Mouse (Mus musculus) limb, embryonic 12.5 days (tissue): ENCODE measurements around the gene Rap1gap. TPM values are rescaled to one million over a fixed set of nuclear protein-coding genes. Genes with fewer than 3 reads are reported as not detected.

ENCODE experiments used
- ATAC-seq: fragments of 200-750 bp; cut with Nextera tagmentation; 2 replicates; pipeline ENCODE4 v1.8.0; 2017; ENCODE audit warnings: low read depth, moderate TSS enrichment; ENCODE audit not compliant: insufficient number of reproducible peaks, insufficient read depth, low FRiP score, low TSS enrichment
- H3K27ac ChIP-seq: fragments of 300-500 bp; sonication (generic); 2 replicates; pipeline ENCODE4 v1.5.1; 2016; ENCODE audit warnings: mild to moderate bottlenecking, moderate library complexity
- H3K27me3 ChIP-seq: fragments of 300-500 bp; sonication (generic); 2 replicates; pipeline ENCODE4 v1.6.1; 2016; ENCODE audit warnings: mild to moderate bottlenecking, moderate library complexity
- H3K36me3 ChIP-seq: fragments of 300-500 bp; sonication (generic); 2 replicates; pipeline ENCODE4 v1.6.1; 2016; ENCODE audit warnings: mild to moderate bottlenecking, moderate library complexity
- H3K4me1 ChIP-seq: fragments of 300-500 bp; sonication (generic); replicated peaks from 2 replicates; pipeline ENCODE4 v1.6.1; 2016
- H3K4me2 ChIP-seq: fragments of 300-500 bp; sonication (generic); 2 replicates; pipeline ENCODE4 v1.6.1; 2016; ENCODE audit warnings: mild to moderate bottlenecking, moderate library complexity
- H3K4me3 ChIP-seq: fragments of 300-500 bp; sonication (generic); replicated peaks from 2 replicates; pipeline ENCODE4 v1.5.1; 2016; ENCODE audit warnings: mild to moderate bottlenecking
- H3K9ac ChIP-seq: fragments of 300-500 bp; sonication (generic); replicated peaks from 2 replicates; pipeline ENCODE4 v1.6.1; 2016; ENCODE audit warnings: mild to moderate bottlenecking, moderate library complexity
- H3K9me3 ChIP-seq: fragments of 300-500 bp; sonication (generic); 2 replicates; pipeline ENCODE4 v1.6.1; 2016; ENCODE audit warnings: mild to moderate bottlenecking, moderate library complexity
- WGBS: fragments of 180-500 bp; shearing (Covaris S2); methylation state at CpG from one replicate; pipeline ENCODE4 v1.1.7; 2016; 5-methylcytosine and 5-hydroxymethylcytosine counted together
- polyA plus RNA-seq: library from polyadenylated mRNA; unstranded; fragments of >200 nt; fragmentation: Nextera tagmentation; extraction: Ambion mirVana; gene quantifications from 2 replicates; pipeline ENCODE4 v1.2.1, GENCODE M21; 2016

Gene Rap1gap
- polyA plus RNA-seq, 1 experiment from 2014 or later, result 5.9 TPM

- Histone ChIP-seq H3K36me3 (no peaks in the 10 kb centered on the region), H3K27me3 (peaks cover 62% of the 10 kb centered on the region), H3K9ac (no peak overlapping the region), H3K4me2 (peak overlapping the region; percentile 44; the same call in 1 of the 2 replicates), H3K4me3 (peak overlapping the region; percentile 6; the same call in 1 of the 2 replicates), H3K4me1 (peaks cover 30% of the 10 kb centered on the region), H3K9me3 (no peaks in the 10 kb centered on the region), H3K27ac (no peak overlapping the region)
- WGBS, result 38% methylated on average over 11 of the region's 11 CpGs
- no peak for ATAC-seq
Observed at GRCm38 (mm10) chr4:137724212-137724611, 59.7 kb downstream of the Rap1gap start.

GRCm38 (mm10) chr4:137724766-137725165 lies 60.2 kb downstream of the Rap1gap start:
- H3K27me3 ChIP-seq, result peaks cover 66% of the 10 kb centered on the region
- no peak overlapping the region for H3K4me3 ChIP-seq
- no peaks in the 10 kb centered on the region for H3K36me3 ChIP-seq
- H3K4me1 ChIP-seq, result peaks cover 27% of the 10 kb centered on the region
- no peaks in the 10 kb centered on the region for H3K9me3 ChIP-seq
- H3K4me2 ChIP-seq, result no peak overlapping the region
- WGBS, result 46% methylated on average over 8 of the region's 8 CpGs
- no peak for ATAC-seq
- no peak overlapping the region for H3K9ac ChIP-seq
- H3K27ac ChIP-seq, result no peak overlapping the region

DNA sequence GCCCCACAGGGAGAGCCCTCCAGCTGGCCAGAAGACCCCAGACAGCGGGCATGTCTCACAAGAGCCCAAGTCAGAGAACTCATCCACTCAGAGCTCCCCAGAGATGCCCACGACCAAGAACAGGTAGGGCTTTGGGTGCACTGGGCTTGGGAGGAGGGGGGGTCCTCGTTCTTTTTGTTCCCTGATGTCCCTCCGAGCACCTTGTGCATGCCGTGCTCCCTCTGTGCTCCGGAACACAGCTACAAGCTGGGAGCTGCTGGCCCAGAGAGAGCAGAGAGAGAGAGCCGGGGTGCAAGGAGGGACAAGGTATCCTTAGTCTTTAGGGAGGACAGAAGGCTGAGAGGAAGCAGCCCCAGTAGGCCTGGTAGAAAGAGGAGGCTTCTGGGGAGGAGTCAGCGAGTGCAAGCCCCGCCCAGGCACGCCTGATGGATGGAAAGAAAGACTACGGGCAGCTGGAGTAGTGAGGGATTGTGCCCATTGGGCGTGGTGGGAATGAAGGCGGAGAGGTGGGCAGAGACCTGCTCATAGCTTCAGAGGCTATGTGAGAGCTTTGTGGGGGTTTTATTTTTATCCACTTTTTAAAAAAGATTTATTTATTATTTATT lies 61.1 kb downstream of the Rap1gap start:
- H3K9ac ChIP-seq, result no peak overlapping the region
- peaks cover 25% of the 10 kb centered on the region for H3K4me1 ChIP-seq
- WGBS, result 77% methylated on average over 13 of the region's 13 CpGs
- H3K36me3 ChIP-seq, result no peaks in the 10 kb centered on the region
- H3K9me3 ChIP-seq, result no peaks in the 10 kb centered on the region
- H3K27me3 ChIP-seq, result peaks cover 61% of the 10 kb centered on the region
- no peak for ATAC-seq
- H3K27ac ChIP-seq, result no peak overlapping the region
- no peak overlapping the region for H3K4me3 ChIP-seq
- no peak overlapping the region for H3K4me2 ChIP-seq

- ATAC-seq, result 0 out of 2 replicates have a peak, but pooled peaks have one; percentile 7
- Histone ChIP-seq H3K27me3 (peaks cover 61% of the 10 kb centered on the region), H3K36me3 (no peaks in the 10 kb centered on the region), H3K4me3 (peak overlapping the region; percentile 24; the same call in 1 of the 2 replicates), H3K4me1 (peaks cover 25% of the 10 kb centered on the region), H3K9ac (peak overlapping the region; percentile 12; the same call in 1 of the 2 replicates), H3K27ac (no peak overlapping the region), H3K9me3 (no peaks in the 10 kb centered on the region), H3K4me2 (peak overlapping the region; percentile 48)
- WGBS, result 82% methylated on average over 18 of the region's 18 CpGs
Observed at GRCm38 (mm10) chr4:137726739-137727505, 62.4 kb downstream of the Rap1gap start.

GRCm38 (mm10) chr4:137727506-137728187 lies 63.1 kb downstream of the Rap1gap start:
- Histone ChIP-seq H3K4me3 (peak overlapping the region; percentile 24), H3K9ac (peak overlapping the region; percentile 12; the same call in 1 of the 2 replicates), H3K27ac (no peak overlapping the region), H3K27me3 (peaks cover 64% of the 10 kb centered on the region), H3K4me2 (peak overlapping the region; percentile 48), H3K9me3 (no peaks in the 10 kb centered on the region), H3K36me3 (no peaks in the 10 kb centered on the region), H3K4me1 (peaks cover 25% of the 10 kb centered on the region)
- ATAC-seq, result peak; percentile 16; the same call in 1 of the 2 replicates
- WGBS, result 3% methylated on average over 17 of the region's 18 CpGs

GRCm38 (mm10) chr4:137728399-137729154 lies 64.1 kb downstream of the Rap1gap start:
- Histone ChIP-seq H3K27ac (no peak overlapping the region), H3K4me3 (peak overlapping the region; percentile 14), H3K9ac (no peak overlapping the region; the same call in 1 of the 2 replicates), H3K9me3 (no peaks in the 10 kb centered on the region), H3K4me1 (peaks cover 25% of the 10 kb centered on the region), H3K27me3 (peaks cover 55% of the 10 kb centered on the region), H3K4me2 (peak overlapping the region; percentile 46), H3K36me3 (no peaks in the 10 kb centered on the region)
- ATAC-seq, result no peak
- WGBS, result 5% methylated on average over 17 of the region's 17 CpGs

DNA sequence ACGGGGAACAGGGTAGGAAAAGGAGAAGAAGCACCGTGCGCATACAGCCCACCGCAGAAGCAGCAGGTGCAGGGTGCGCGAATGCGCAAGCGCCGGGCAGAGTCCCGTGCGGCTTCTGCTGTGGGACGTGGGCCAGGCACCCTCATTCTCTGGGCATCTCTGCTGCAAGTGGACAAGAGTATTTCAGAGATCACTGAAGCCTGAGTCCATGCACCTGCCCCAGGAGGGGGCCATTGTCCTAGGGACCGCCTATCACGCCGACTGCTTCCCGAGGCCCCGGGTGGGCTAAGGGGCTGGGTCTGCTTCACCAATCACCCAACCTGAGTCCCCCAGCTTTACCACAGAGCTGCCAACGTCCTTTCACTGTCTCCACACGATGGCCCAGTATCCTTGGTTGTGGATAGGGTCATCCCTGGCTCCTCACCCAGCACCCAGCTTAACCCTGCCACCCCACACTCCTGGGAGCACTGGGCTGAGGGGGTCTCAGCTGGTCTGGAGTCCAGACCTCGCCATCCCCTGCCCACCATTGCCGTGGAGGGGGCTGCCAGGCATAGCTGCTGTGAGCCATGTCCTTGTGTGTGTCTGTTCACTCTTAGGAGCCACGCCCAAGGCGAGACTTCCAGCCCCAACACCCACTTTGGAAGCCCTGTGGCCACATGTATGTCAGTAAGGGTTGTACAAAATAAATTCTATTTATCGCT lies 64.8 kb downstream of the Rap1gap start:
- 27% methylated on average over 24 of the region's 24 CpGs for WGBS
- no peaks in the 10 kb centered on the region for H3K9me3 ChIP-seq

GRCm38 (mm10) chr4:137730134-137730533 lies 65.6 kb downstream of the Rap1gap start:
- peaks cover 43% of the 10 kb centered on the region for H3K27me3 ChIP-seq
- no peaks in the 10 kb centered on the region for H3K9me3 ChIP-seq
- H3K4me1 ChIP-seq, result peaks cover 25% of the 10 kb centered on the region
- H3K4me3 ChIP-seq, result no peak overlapping the region
- ATAC-seq, result no peak
- no peak overlapping the region for H3K27ac ChIP-seq
- no peak overlapping the region for H3K4me2 ChIP-seq
- WGBS, result 19% methylated on average over 3 of the region's 3 CpGs
- H3K9ac ChIP-seq, result no peak overlapping the region
- H3K36me3 ChIP-seq, result no peaks in the 10 kb centered on the region

More for the DNA sequence above, 64.8 kb downstream of the Rap1gap start:
- no peak overlapping the region for H3K9ac ChIP-seq
- no peaks in the 10 kb centered on the region for H3K36me3 ChIP-seq
- H3K27ac ChIP-seq, result no peak overlapping the region
- H3K4me2 ChIP-seq, result peak overlapping the region; percentile 46
- peaks cover 51% of the 10 kb centered on the region for H3K27me3 ChIP-seq
- peak overlapping the region; percentile 14 for H3K4me3 ChIP-seq
- H3K4me1 ChIP-seq, result peaks cover 25% of the 10 kb centered on the region
- ATAC-seq, result no peak

DNA sequence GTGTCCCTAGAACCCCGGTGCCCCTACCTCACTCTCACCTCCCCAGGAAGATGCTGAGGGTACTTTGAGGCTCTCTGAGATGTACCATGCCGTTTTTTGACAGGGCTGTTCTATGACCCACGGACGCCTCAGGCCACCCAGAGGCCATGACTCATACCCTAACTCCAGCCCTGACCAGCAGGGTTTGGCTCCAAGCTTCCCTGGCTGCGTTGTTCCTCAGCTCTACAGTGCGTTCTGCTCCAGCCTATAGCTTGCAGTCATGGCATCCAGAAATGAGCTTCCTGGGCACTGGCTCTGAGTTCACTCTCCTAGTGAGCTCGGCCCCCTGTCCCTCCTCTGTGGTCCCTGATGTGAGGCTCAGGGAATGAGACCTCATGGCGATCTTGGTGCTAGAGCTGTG lies 66.2 kb downstream of the Rap1gap start:
- WGBS, result 79% methylated on average over 8 of the region's 8 CpGs
- Histone ChIP-seq H3K4me3 (no peak overlapping the region), H3K27me3 (peaks cover 43% of the 10 kb centered on the region), H3K4me1 (peaks cover 25% of the 10 kb centered on the region), H3K9ac (no peak overlapping the region), H3K9me3 (no peaks in the 10 kb centered on the region), H3K27ac (no peak overlapping the region), H3K36me3 (no peaks in the 10 kb centered on the region), H3K4me2 (no peak overlapping the region)
- no peak for ATAC-seq

- Histone ChIP-seq H3K9ac (no peak overlapping the region), H3K4me3 (no peak overlapping the region), H3K4me2 (no peak overlapping the region), H3K9me3 (no peaks in the 10 kb centered on the region), H3K27me3 (peaks cover 39% of the 10 kb centered on the region), H3K4me1 (peaks cover 31% of the 10 kb centered on the region), H3K27ac (no peak overlapping the region), H3K36me3 (no peaks in the 10 kb centered on the region)
- ATAC-seq, result no peak
- 69% methylated on average over 10 of the region's 10 CpGs for WGBS
Observed at GRCm38 (mm10) chr4:137731891-137732290, 67.4 kb downstream of the Rap1gap start.
